Mouse (Mus musculus) intestine, embryonic 16.5 days (tissue): ENCODE data around the gene Apc2. TPM values are rescaled to one million over a fixed set of nuclear protein-coding genes. Genes with fewer than 3 reads are reported as not detected.

Experiments
- ATAC-seq: fragments of 200-750 bp; cut with Nextera tagmentation; 2 replicates; pipeline ENCODE4 v1.8.0; 2017; ENCODE audit warnings: moderate TSS enrichment, moderate library complexity
- H3K27ac ChIP-seq: fragments of 300-500 bp; sonication (generic); 2 replicates; pipeline ENCODE4 v1.5.1; 2014; ENCODE audit warnings: mild to moderate bottlenecking, low read length
- H3K27me3 ChIP-seq: fragments of 300-500 bp; sonication (generic); replicated peaks from 2 replicates; pipeline ENCODE4 v1.6.1; 2014; ENCODE audit warnings: low read length, control low read depth, mixed read lengths; ENCODE audit not compliant: control insufficient read depth, insufficient read depth
- H3K36me3 ChIP-seq: fragments of 300-500 bp; sonication (generic); 2 replicates; pipeline ENCODE4 v1.6.1; 2014; ENCODE audit warnings: low read length, control low read depth; ENCODE audit not compliant: control insufficient read depth, insufficient read depth
- H3K4me1 ChIP-seq: fragments of 300-500 bp; sonication (generic); 2 replicates; pipeline ENCODE4 v1.6.1; 2014; ENCODE audit warnings: low read length, control low read depth, mixed read lengths; ENCODE audit not compliant: control insufficient read depth, insufficient read depth
- H3K4me2 ChIP-seq: fragments of 300-500 bp; sonication (generic); 2 replicates; pipeline ENCODE4 v1.6.1; 2014; ENCODE audit warnings: low read depth, low read length, control low read depth
- H3K4me3 ChIP-seq: fragments of 300-500 bp; sonication (generic); 2 replicates; pipeline ENCODE4 v1.5.1; 2014; ENCODE audit warnings: mild to moderate bottlenecking, low read length
- H3K9ac ChIP-seq: fragments of 300-500 bp; sonication (generic); 2 replicates; pipeline ENCODE4 v1.6.1; 2014; ENCODE audit warnings: low read depth, low read length
- H3K9me3 ChIP-seq: fragments of 300-500 bp; sonication (generic); 2 replicates; pipeline ENCODE4 v1.6.1; 2016; ENCODE audit warnings: low read length, control low read depth; ENCODE audit not compliant: control insufficient read depth
- WGBS: fragments of 180-500 bp; shearing (Covaris S2); extraction: QIAGEN DNeasy Blood & Tissue Kit; methylation state at CpG from one replicate; pipeline ENCODE4 v1.1.7; 2014; 5-methylcytosine and 5-hydroxymethylcytosine counted together
- polyA plus RNA-seq: library from polyadenylated mRNA; unstranded; fragments of >200 nt; fragmentation: Nextera tagmentation; extraction: Ambion mirVana; gene quantifications from 2 replicates; pipeline ENCODE4 v1.2.1, GENCODE M21; 2015

Gene Apc2
- polyA plus RNA-seq, 1 experiment from 2014 or later: 3.1 TPM

GRCm38 (mm10) chr10:80351896-80352295 is 56.1 kb downstream of the Apc2 start:
- Histone ChIP-seq H3K9ac (no peak overlapping the region), H3K36me3 (no peaks in the 10 kb centered on the region), H3K27me3 (peaks cover 24% of the 10 kb centered on the region), H3K4me2 (no peak overlapping the region), H3K27ac (no peak overlapping the region), H3K9me3 (no peaks in the 10 kb centered on the region), H3K4me3 (no peak overlapping the region), H3K4me1 (peaks cover 26% of the 10 kb centered on the region)
- WGBS: 22% methylated on average over 11 of the region's 11 CpGs
- ATAC-seq: 0 out of 2 replicates have a peak, but pooled peaks have one; percentile 12

- Histone ChIP-seq H3K4me1 (peaks cover 24% of the 10 kb centered on the region), H3K9ac (no peak overlapping the region), H3K36me3 (no peaks in the 10 kb centered on the region), H3K27me3 (peaks cover 32% of the 10 kb centered on the region), H3K4me2 (no peak overlapping the region), H3K9me3 (no peaks in the 10 kb centered on the region), H3K4me3 (no peak overlapping the region), H3K27ac (no peak overlapping the region)
- WGBS: 69% methylated on average over 8 of the region's 8 CpGs
- ATAC-seq: no peak
Measured at GRCm38 (mm10) chr10:80352727-80353126, 57.0 kb downstream of the Apc2 start.

GRCm38 (mm10) chr10:80355431-80355830 is 59.7 kb downstream of the Apc2 start:
- Histone ChIP-seq H3K9ac (no peak overlapping the region), H3K27ac (no peak overlapping the region), H3K4me2 (no peak overlapping the region), H3K27me3 (peaks cover 41% of the 10 kb centered on the region), H3K4me1 (peaks cover 14% of the 10 kb centered on the region), H3K36me3 (no peaks in the 10 kb centered on the region), H3K9me3 (no peaks in the 10 kb centered on the region), H3K4me3 (no peak overlapping the region)
- 13% methylated on average over 9 of the region's 9 CpGs for WGBS
- no peak for ATAC-seq

- H3K9me3 ChIP-seq: no peaks in the 10 kb centered on the region
- H3K4me1 ChIP-seq: peaks cover 14% of the 10 kb centered on the region
- 2% methylated on average over 53 of the region's 53 CpGs for WGBS
- peak within 1 kb of the TSS; percentile 38 for H3K4me3 ChIP-seq
- peaks cover 41% of the 10 kb centered on the region for H3K27me3 ChIP-seq
- H3K9ac ChIP-seq: peak within 1 kb of the TSS; percentile 24; the same call in 1 of the 2 replicates
- ATAC-seq: no peak
- H3K27ac ChIP-seq: no peak within 1 kb of the TSS
- no peaks in the 10 kb centered on the region for H3K36me3 ChIP-seq
- H3K4me2 ChIP-seq: peak within 1 kb of the TSS; percentile 48
Measured at GRCm38 (mm10) chr10:80356001-80356682, 60.4 kb downstream of the Apc2 start, which contains the start of gene Plk5. Gene Plk5 (plus strand): TSS chr10:80356459.

DNA sequence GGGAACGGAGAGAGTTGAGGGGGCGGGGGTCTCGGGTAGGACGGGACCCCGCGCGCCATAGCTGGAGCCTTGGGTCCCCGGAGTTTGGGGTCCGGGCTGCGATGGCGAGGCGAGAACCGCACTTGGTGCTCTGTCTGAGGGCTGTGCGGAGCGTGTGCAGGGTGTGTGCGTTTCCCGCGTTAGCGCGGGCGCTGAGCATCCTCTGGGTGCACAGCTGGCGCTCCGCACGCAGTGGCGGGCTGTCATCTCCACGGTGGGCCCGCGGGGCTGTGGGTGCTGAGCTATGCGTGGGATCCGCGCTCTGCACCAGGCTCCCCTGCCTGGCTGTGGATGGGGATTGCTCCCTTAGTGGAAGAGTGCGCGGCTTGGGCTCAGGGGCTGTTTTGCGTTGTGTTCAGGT is 61.0 kb downstream of the Apc2 start:
- WGBS: 1% methylated on average over 34 of the region's 34 CpGs
- H3K4me1 ChIP-seq: peaks cover 14% of the 10 kb centered on the region
- H3K27ac ChIP-seq: no peak overlapping the region
- peak overlapping the region; percentile 38 for H3K4me3 ChIP-seq
- no peak for ATAC-seq
- H3K9ac ChIP-seq: peak overlapping the region; percentile 24; the same call in 1 of the 2 replicates
- peak overlapping the region; percentile 48 for H3K4me2 ChIP-seq
- H3K27me3 ChIP-seq: peaks cover 41% of the 10 kb centered on the region
- no peaks in the 10 kb centered on the region for H3K36me3 ChIP-seq
- no peaks in the 10 kb centered on the region for H3K9me3 ChIP-seq

- Histone ChIP-seq H3K9ac (no peak overlapping the region), H3K9me3 (no peaks in the 10 kb centered on the region), H3K4me3 (no peak overlapping the region), H3K27me3 (peaks cover 41% of the 10 kb centered on the region), H3K4me2 (peak overlapping the region; percentile 64; the same call in 1 of the 2 replicates), H3K27ac (no peak overlapping the region), H3K4me1 (peaks cover 14% of the 10 kb centered on the region), H3K36me3 (no peaks in the 10 kb centered on the region)
- peak; percentile 16; the same call in 1 of the 2 replicates for ATAC-seq
- 32% methylated on average over 7 of the region's 7 CpGs for WGBS
Measured at GRCm38 (mm10) chr10:80357336-80357735, 61.6 kb downstream of the Apc2 start.

- Histone ChIP-seq H3K4me1 (peaks cover 14% of the 10 kb centered on the region), H3K27me3 (peaks cover 41% of the 10 kb centered on the region), H3K36me3 (no peaks in the 10 kb centered on the region), H3K9me3 (no peaks in the 10 kb centered on the region), H3K9ac (peak overlapping the region; percentile 58), H3K4me2 (peak overlapping the region; percentile 64), H3K4me3 (peak overlapping the region; percentile 37), H3K27ac (no peak overlapping the region)
- peak; percentile 41 for ATAC-seq
- WGBS: 6% methylated on average over 31 of the region's 31 CpGs
Measured at GRCm38 (mm10) chr10:80357994-80358639, 62.3 kb downstream of the Apc2 start.

DNA sequence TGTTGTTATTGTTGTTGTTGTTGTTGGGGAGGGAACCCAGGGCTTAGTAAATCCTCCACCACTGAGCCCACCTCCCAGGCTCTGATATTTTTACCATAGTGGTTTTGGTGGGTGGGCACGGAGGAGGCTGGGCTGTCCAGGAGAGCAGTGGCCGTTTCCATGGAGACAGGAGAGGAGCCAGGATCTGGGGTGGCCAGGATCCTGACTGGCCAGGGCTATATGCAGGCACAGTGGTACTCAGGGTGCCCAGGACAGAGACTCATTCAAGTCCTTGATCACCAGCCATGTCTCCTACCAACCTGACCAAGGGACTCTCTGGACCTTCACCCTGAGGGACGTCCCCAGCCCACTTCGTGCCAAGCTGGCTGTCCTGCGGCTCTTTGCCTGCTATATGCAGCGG is 68.0 kb downstream of the Apc2 start:
- no peaks in the 10 kb centered on the region for H3K36me3 ChIP-seq
- no peak overlapping the region for H3K27ac ChIP-seq
- H3K4me1 ChIP-seq: no peaks in the 10 kb centered on the region
- no peak overlapping the region for H3K4me3 ChIP-seq
- WGBS: 47% methylated on average over 6 of the region's 6 CpGs
- no peak overlapping the region for H3K4me2 ChIP-seq
- no peak overlapping the region for H3K9ac ChIP-seq
- ATAC-seq: no peak
- peaks cover 7% of the 10 kb centered on the region; the same call in 1 of the 2 replicates for H3K27me3 ChIP-seq
- H3K9me3 ChIP-seq: no peaks in the 10 kb centered on the region

DNA sequence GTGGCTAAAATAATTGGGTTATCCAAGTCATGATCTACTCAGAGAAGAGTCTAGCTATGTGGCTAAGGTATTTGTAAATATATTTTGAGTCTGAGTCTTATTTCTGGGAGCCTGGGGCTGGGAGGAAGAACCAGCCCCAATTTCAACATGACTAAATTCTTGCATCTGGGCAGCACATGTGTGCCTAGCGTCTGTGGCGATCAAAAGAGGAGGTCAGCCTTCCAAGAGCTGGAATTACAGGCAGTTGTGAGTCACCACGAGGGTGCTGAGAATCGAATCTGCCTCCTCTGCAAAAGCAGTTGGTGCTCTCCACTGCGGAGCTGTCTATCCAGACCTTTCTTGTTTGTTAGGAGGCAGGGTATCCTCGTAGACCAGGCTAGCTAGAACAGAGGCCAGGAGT is 70.0 kb downstream of the Apc2 start:
- H3K4me2 ChIP-seq: no peak overlapping the region
- H3K27me3 ChIP-seq: 0 out of 2 replicates have a peak, but pooled peaks cover 4% of the 10 kb centered on the region
- no peaks in the 10 kb centered on the region for H3K4me1 ChIP-seq
- no peaks in the 10 kb centered on the region for H3K9me3 ChIP-seq
- 65% methylated on average over 6 of the region's 6 CpGs for WGBS
- no peak overlapping the region for H3K9ac ChIP-seq
- no peak overlapping the region for H3K4me3 ChIP-seq
- no peaks in the 10 kb centered on the region for H3K36me3 ChIP-seq
- H3K27ac ChIP-seq: no peak overlapping the region
- no peak for ATAC-seq
